ENCODE assay signal across 20 mouse cellular contexts in genomic region chr10:70364218-70364975, GRCm38 (mm10).
"Had no signal": no experiment of that assay in that cellular context is flagged by ENCODE, and none has a peak within 500 bp of the region (broad histone marks: within the 10 kb centered on the region; RNA-seq: fewer than 3 reads in every experiment).

No protein-coding gene starts in this region.

- H3K4me2 ChIP-seq: limb, embryonic 13.5 days; liver, embryonic 12.5 days; liver, embryonic 15.5 days; midbrain, embryonic 12.5 days; midbrain, embryonic 15.5 days; neural tube, embryonic 13.5 days had no signal

- H3K27me3 ChIP-seq: limb, embryonic 13.5 days; liver, embryonic 12.5 days; liver, embryonic 15.5 days; midbrain, embryonic 12.5 days; midbrain, embryonic 15.5 days; neural tube, embryonic 13.5 days had no signal

- H3K27ac ChIP-seq: limb, embryonic 10.5 days; limb, embryonic 13.5 days; liver, embryonic 12.5 days; liver, embryonic 15.5 days; macrophage; midbrain, embryonic 12.5 days; midbrain, embryonic 15.5 days; neural tube, embryonic 13.5 days had no signal

- H3K9me3 ChIP-seq: limb, embryonic 10.5 days; limb, embryonic 13.5 days; liver, embryonic 12.5 days; liver, embryonic 15.5 days; midbrain, embryonic 12.5 days; midbrain, embryonic 15.5 days; neural tube, embryonic 13.5 days had no signal

- DNase-seq: kidney, adult 18-20 months; kidney, adult 9 months; kidney, postnatal 25 days; liver; lung, adult 18-20 months; retina, postnatal 1 day; right cerebral cortex, postnatal 25 days; spleen, adult 18-20 months; thymus, adult 2 months; thymus, postnatal 14 days; thymus, postnatal 4 days had no signal

- H3K4me1 ChIP-seq: liver, embryonic 12.5 days; liver, embryonic 15.5 days had no signal

- ATAC-seq: liver, embryonic 12.5 days; midbrain, embryonic 15.5 days had no signal

- H3K4me3 ChIP-seq: limb, embryonic 10.5 days; limb, embryonic 13.5 days; liver, embryonic 12.5 days; liver, embryonic 15.5 days; midbrain, embryonic 12.5 days; midbrain, embryonic 15.5 days; myocyte; neural tube, embryonic 13.5 days had no signal

- H3K36me3 ChIP-seq: limb, embryonic 10.5 days; limb, embryonic 13.5 days; liver, embryonic 12.5 days; liver, embryonic 15.5 days; midbrain, embryonic 12.5 days; midbrain, embryonic 15.5 days; neural tube, embryonic 13.5 days had no signal

- H3K9ac ChIP-seq: limb, embryonic 13.5 days; liver, embryonic 12.5 days; liver, embryonic 15.5 days; midbrain, embryonic 12.5 days; midbrain, embryonic 15.5 days; neural tube, embryonic 13.5 days had no signal
